ENCODE assay signal across 8 mouse cellular contexts in the genomic region with DNA sequence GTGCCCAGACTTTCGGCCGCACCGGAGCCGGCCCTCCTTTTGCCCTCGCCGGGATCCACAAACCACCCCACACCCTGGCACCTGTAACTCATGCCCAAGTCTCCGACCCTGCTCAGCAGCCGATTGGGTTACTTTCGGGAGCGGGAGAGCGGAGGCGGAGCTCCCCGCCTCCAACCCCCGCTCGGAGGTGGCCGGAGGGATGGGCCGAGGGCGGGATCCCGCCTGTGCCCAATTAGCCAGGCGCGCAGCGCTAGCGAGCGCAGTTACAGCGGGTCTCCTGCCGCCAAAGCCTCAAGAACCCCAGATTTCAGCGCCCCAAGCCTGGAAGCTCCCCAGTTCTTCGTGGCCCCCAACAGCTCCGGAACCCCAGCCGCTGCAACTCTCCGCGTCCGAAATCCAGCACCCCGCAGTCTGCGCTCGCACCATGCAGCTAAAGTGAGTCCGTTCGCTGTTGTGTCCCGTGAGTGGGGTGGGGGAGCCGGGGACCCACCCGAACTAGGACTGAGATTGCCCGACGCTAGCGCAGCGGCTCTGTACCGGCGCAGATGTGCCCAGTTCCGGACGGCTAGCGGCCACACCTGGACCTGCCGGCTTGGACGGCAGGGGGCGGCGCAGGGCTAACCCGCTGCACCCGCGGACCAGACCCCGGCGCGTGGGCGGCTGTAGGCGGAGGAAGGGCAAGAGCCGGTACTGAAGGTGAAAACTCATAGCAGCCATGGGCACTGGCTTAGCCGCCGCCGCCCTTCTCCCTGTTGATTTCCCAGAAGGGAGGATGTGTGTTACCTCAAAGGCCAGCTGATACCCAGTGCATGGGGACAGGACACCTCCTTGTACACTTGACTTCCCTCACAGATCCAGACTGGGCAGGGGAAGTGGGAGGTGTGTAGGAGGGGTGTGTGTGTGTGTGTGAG. TPM values are rescaled to one million over a fixed set of nuclear protein-coding genes. Genes with fewer than 3 reads are reported as not detected.
DNase-seq lines count a peak whose midpoint lies in the region; ATAC-seq and TF ChIP-seq lines count a peak whose summit lies in the region.

A gene (plus strand): TSS at position 202 of the 911 bp plus-strand sequence.

- DNase-seq in T-cell, adult 2 months (ENCODE audit: low spot score) = peak; percentile 71
- peak; percentile 78 to 82 for DNase-seq in cerebellum, postnatal 14 days
- DNase-seq in gastrocnemius, postnatal 10 days = peak; percentile 72
- peak; percentile 40 to 52 for DNase-seq in left cerebral cortex, adult 2 months (ENCODE audit: extremely low spot score in 1 of 2, low spot score in 2 of 2)
- DNase-seq in retina, postnatal 1 day = peak; percentile 85
- peak; percentile 74 for DNase-seq in urinary bladder, adult 2 months (ENCODE audit: low spot score)

- H3K36me3 ChIP-seq in hindbrain, embryonic 16.5 days (ENCODE audit: control insufficient read depth, insufficient read depth, low read length) = no peaks in the 10 kb centered on the region
- peaks cover 22% of the 10 kb centered on the region for H3K36me3 ChIP-seq in macrophage (ENCODE audit: inconsistent target)

- peak; percentile 51 for TF ChIP-seq CTCF in left cerebral cortex, adult 2 months (IDR thresholded peaks at IDR 0.05)

- under 1% methylated on average over 66 of the region's 66 CpGs for WGBS in hindbrain, embryonic 16.5 days
- under 1% methylated on average over 66 of the region's 66 CpGs for WGBS in macrophage (ENCODE audit: missing documents)

- intact Hi-C loops in left cerebral cortex, adult 2 months (cut with DNase I) = no loop called here

- H3K4me1 ChIP-seq in hindbrain, embryonic 16.5 days (ENCODE audit: control insufficient read depth, insufficient read depth, low read depth, low read length) = peaks cover 5% of the 10 kb centered on the region

- H3K79me2 ChIP-seq in macrophage (ENCODE audit: inconsistent target) = peaks cover 21% of the 10 kb centered on the region; the same call in 1 of the 2 replicates

- H3K27me3 ChIP-seq in hindbrain, embryonic 16.5 days (replicated peaks; ENCODE audit: control insufficient read depth, insufficient read depth, low read length) = peaks cover 6% of the 10 kb centered on the region

- ATAC-seq in hindbrain, embryonic 16.5 days = peak; percentile 92

- no peak within 1 kb of the TSS for H3K27ac ChIP-seq in hindbrain, embryonic 16.5 days (ENCODE audit: low read depth, low read length)
- H3K27ac ChIP-seq in left cerebral cortex, adult 2 months = peak within 1 kb of the TSS; percentile 63; the same call in 1 of the 2 replicates
- H3K27ac ChIP-seq in macrophage = peak within 1 kb of the TSS; percentile 60

- H3K4me3 ChIP-seq in hindbrain, embryonic 16.5 days (ENCODE audit: low read length) = peak within 1 kb of the TSS; percentile 69
- peak within 1 kb of the TSS; percentile 47 for H3K4me3 ChIP-seq in left cerebral cortex, adult 2 months
- H3K4me3 ChIP-seq in macrophage (ENCODE audit: inconsistent target) = peak within 1 kb of the TSS; percentile 60

- peak within 1 kb of the TSS; percentile 100 for H3K4me2 ChIP-seq in hindbrain, embryonic 16.5 days (ENCODE audit: low read length)

- H3K9ac ChIP-seq in hindbrain, embryonic 16.5 days (ENCODE audit: low read depth, low read length) = peak within 1 kb of the TSS; percentile 66

- H3K9me3 ChIP-seq in hindbrain, embryonic 16.5 days (ENCODE audit: control insufficient read depth, low read length) = no peaks in the 10 kb centered on the region

RNA-seq across cellular contexts. Expression of the gene that starts here (rescaled TPM):
- 1 to 10 TPM; 2.0 to 2.3 TPM for total RNA-seq in gastrocnemius, postnatal 10 days (2021)
- 0.94 and 1.2 TPM in 2 replicates for polyA plus RNA-seq in hindbrain, embryonic 16.5 days (2015; fragmentation: Nextera tagmentation; extraction: Ambion mirVana)
- total RNA-seq in left cerebral cortex, adult 2 months (2021) = 1 to 10 TPM; 3.5 to 3.6 TPM
- 100 to 1,000 TPM in 12 of 26 experiments, 10 to 100 TPM in 12, 1 to 10 TPM in 2; 5.6 to 297 (median 81.2) TPM for total RNA-seq in macrophage (2018; cell fraction: chromatin; rRNA removed)
- total RNA-seq in macrophage (2018; cell fraction: cytosol; rRNA removed) = 10 to 100 TPM in 18 of 26 experiments, 1 to 10 TPM in 8; 3.2 to 63.4 (median 12.6) TPM
- 100 to 1,000 TPM in 16 of 26 experiments, 10 to 100 TPM in 10; 16.2 to 343 (median 144) TPM for total RNA-seq in macrophage (2018; cell fraction: nucleus; rRNA removed)
- 3.6 to 12.1 TPM (median 7.4 TPM) in 3 replicates for polyA plus RNA-seq in macrophage (2018)
- 42.6 and 42.8 TPM in 2 replicates for polyA plus RNA-seq in urinary bladder, adult 2 months (2012; rRNA removed)
